In the genomic region with DNA sequence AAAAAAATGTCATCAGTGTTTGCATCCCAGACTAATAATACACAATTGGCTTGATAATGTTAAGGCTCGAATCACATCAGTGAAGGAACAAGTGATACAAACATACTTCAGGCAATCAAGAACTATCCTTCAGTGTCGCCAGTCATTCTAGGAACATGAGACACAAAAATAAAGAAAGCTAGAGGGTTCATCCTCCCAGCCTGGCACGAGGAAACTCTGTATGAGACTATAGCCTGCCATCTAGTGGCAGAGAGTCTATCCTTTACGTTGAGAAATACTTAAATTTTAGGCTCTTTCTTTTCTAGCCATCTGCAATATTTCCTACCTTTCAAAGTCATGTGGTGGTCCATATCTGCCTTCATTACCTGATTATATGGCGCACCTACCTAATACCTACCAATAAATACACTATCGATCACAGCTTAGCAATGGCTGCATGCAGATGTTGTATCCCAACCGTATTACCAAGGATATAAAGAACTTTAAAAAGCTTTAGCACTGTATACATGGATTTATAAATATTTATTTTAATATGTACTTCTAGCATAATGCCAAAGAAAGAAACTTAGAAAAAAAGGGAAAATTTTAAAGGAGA, we compare ENCODE assay signal across 11 mouse cellular contexts.
DNase-seq lines count a peak whose midpoint lies in the region; ATAC-seq and TF ChIP-seq lines count a peak whose summit lies in the region.
"Had no signal": no experiment of that assay in that cellular context is flagged by ENCODE, and none has a peak within 500 bp of the region (broad histone marks: within the 10 kb centered on the region; RNA-seq: fewer than 3 reads in every experiment).

No protein-coding gene starts in this region.

- H3K4me3 ChIP-seq in embryonic facial prominence, embryonic 11.5 days (ENCODE audit: low read depth, low read length), result no peak overlapping the region
- H3K4me3 ChIP-seq in embryonic facial prominence, embryonic 10.5 days, result no peak overlapping the region
- no peak overlapping the region for H3K4me3 ChIP-seq in limb, embryonic 14.5 days (replicated peaks; ENCODE audit: low read length)
- H3K4me3 ChIP-seq in limb, embryonic 10.5 days, result no peak overlapping the region
- H3K4me3 ChIP-seq in neural tube, embryonic 13.5 days, result no peak overlapping the region
- H3K4me3 ChIP-seq: lung, embryonic 15.5 days had no signal

- DNase-seq in embryonic facial prominence, embryonic 11.5 days (ENCODE audit: low spot score), result peak; percentile 74
- no peak for DNase-seq in embryonic facial prominence, embryonic 10.5 days (ENCODE audit: low spot score)
- DNase-seq in limb, embryonic 14.5 days (ENCODE audit: low spot score), result peak; percentile 27
- no peak for DNase-seq in limb, embryonic 10.5 days (ENCODE audit: low spot score)
- DNase-seq in embryo, embryonic 10.5 days (ENCODE audit: low spot score), result peak; percentile 71
- DNase-seq in urinary bladder, postnatal 25 days (ENCODE audit: low spot score), result no peak
- DNase-seq: kidney, adult 9 months; right cerebral cortex, postnatal 4 days had no signal

- no peaks in the 10 kb centered on the region for H3K4me1 ChIP-seq in embryonic facial prominence, embryonic 11.5 days (ENCODE audit: control insufficient read depth, insufficient read depth, low read length)
- H3K4me1 ChIP-seq in embryonic facial prominence, embryonic 10.5 days, result no peaks in the 10 kb centered on the region
- H3K4me1 ChIP-seq in limb, embryonic 14.5 days (ENCODE audit: control insufficient read depth, insufficient read depth, low read length), result no peaks in the 10 kb centered on the region
- no peaks in the 10 kb centered on the region for H3K4me1 ChIP-seq in limb, embryonic 10.5 days
- H3K4me1 ChIP-seq in neural tube, embryonic 13.5 days (replicated peaks), result no peaks in the 10 kb centered on the region
- H3K4me1 ChIP-seq: lung, embryonic 15.5 days had no signal

- TF ChIP-seq POLR2A in limb, embryonic 14.5 days (IDR thresholded peaks at IDR 0.05; ENCODE audit: borderline replicate concordance, extremely low read depth, insufficient read depth, insufficient read length), result no peak

- H3K27ac ChIP-seq in embryonic facial prominence, embryonic 11.5 days (replicated peaks; ENCODE audit: low read depth, low read length), result no peak overlapping the region
- H3K27ac ChIP-seq in embryonic facial prominence, embryonic 10.5 days (replicated peaks), result no peak overlapping the region
- no peak overlapping the region for H3K27ac ChIP-seq in limb, embryonic 14.5 days (replicated peaks; ENCODE audit: low read depth, low read length)
- H3K27ac ChIP-seq in limb, embryonic 10.5 days, result no peak overlapping the region
- no peak overlapping the region for H3K27ac ChIP-seq in neural tube, embryonic 13.5 days (replicated peaks)
- H3K27ac ChIP-seq: lung, embryonic 15.5 days had no signal

- ATAC-seq in embryonic facial prominence, embryonic 11.5 days (replicated peaks; ENCODE audit: insufficient number of reproducible peaks, low FRiP score, low TSS enrichment, low read depth), result no peak
- no peak for ATAC-seq in limb, embryonic 14.5 days (ENCODE audit: low FRiP score, low read depth)
- peak; percentile 63 for ATAC-seq in neural tube, embryonic 13.5 days (ENCODE audit: low read depth)
- no peak for ATAC-seq in megakaryocyte, adult 5-6 weeks (ENCODE audit: poor library complexity, severe bottlenecking)

- no peak overlapping the region for H3K9ac ChIP-seq in embryonic facial prominence, embryonic 11.5 days (replicated peaks; ENCODE audit: low read length)
- no peak overlapping the region for H3K9ac ChIP-seq in limb, embryonic 14.5 days (ENCODE audit: low read depth, low read length, severe bottlenecking)
- no peak overlapping the region for H3K9ac ChIP-seq in neural tube, embryonic 13.5 days
- H3K9ac ChIP-seq: lung, embryonic 15.5 days had no signal

- no peaks in the 10 kb centered on the region for H3K27me3 ChIP-seq in embryonic facial prominence, embryonic 11.5 days (ENCODE audit: control insufficient read depth, insufficient read depth, low read length)
- no peaks in the 10 kb centered on the region for H3K27me3 ChIP-seq in embryonic facial prominence, embryonic 10.5 days (replicated peaks; ENCODE audit: low read depth, poor library complexity, severe bottlenecking)
- no peaks in the 10 kb centered on the region for H3K27me3 ChIP-seq in limb, embryonic 14.5 days (ENCODE audit: control insufficient read depth, insufficient read depth, low read length)
- H3K27me3 ChIP-seq in limb, embryonic 10.5 days (ENCODE audit: low read depth, poor library complexity, severe bottlenecking), result no peaks in the 10 kb centered on the region
- H3K27me3 ChIP-seq in neural tube, embryonic 13.5 days, result no peaks in the 10 kb centered on the region
- H3K27me3 ChIP-seq: lung, embryonic 15.5 days had no signal

- H3K4me2 ChIP-seq in embryonic facial prominence, embryonic 11.5 days (ENCODE audit: low read depth, low read length), result no peak overlapping the region
- H3K4me2 ChIP-seq in limb, embryonic 14.5 days (replicated peaks; ENCODE audit: low read depth, low read length, severe bottlenecking), result no peak overlapping the region
- H3K4me2 ChIP-seq in neural tube, embryonic 13.5 days, result no peak overlapping the region
- H3K4me2 ChIP-seq: lung, embryonic 15.5 days had no signal

- WGBS in embryonic facial prominence, embryonic 11.5 days, result 46% methylated on average over 7 of the region's 7 CpGs
- 51% methylated on average over 7 of the region's 7 CpGs for WGBS in embryonic facial prominence, embryonic 10.5 days
- WGBS in limb, embryonic 14.5 days, result 48% methylated on average over 7 of the region's 7 CpGs
- 48% methylated on average over 7 of the region's 7 CpGs for WGBS in limb, embryonic 10.5 days
- 48% methylated on average over 7 of the region's 7 CpGs for WGBS in neural tube, embryonic 13.5 days

- H3K9me3 ChIP-seq in embryonic facial prominence, embryonic 11.5 days (replicated peaks; ENCODE audit: control insufficient read depth, low read length), result no peaks in the 10 kb centered on the region
- no peaks in the 10 kb centered on the region for H3K9me3 ChIP-seq in embryonic facial prominence, embryonic 10.5 days
- H3K9me3 ChIP-seq in limb, embryonic 14.5 days (ENCODE audit: control insufficient read depth, low read length), result no peaks in the 10 kb centered on the region
- no peaks in the 10 kb centered on the region for H3K9me3 ChIP-seq in limb, embryonic 10.5 days (replicated peaks)
- H3K9me3 ChIP-seq in neural tube, embryonic 13.5 days, result no peaks in the 10 kb centered on the region
- H3K9me3 ChIP-seq: lung, embryonic 15.5 days had no signal

- H3K36me3 ChIP-seq in embryonic facial prominence, embryonic 11.5 days (replicated peaks; ENCODE audit: control insufficient read depth, insufficient read depth, low read depth, low read length), result no peaks in the 10 kb centered on the region
- H3K36me3 ChIP-seq in embryonic facial prominence, embryonic 10.5 days (replicated peaks), result no peaks in the 10 kb centered on the region
- H3K36me3 ChIP-seq in limb, embryonic 14.5 days (ENCODE audit: control insufficient read depth, insufficient read depth, low read length), result no peaks in the 10 kb centered on the region
- H3K36me3 ChIP-seq in limb, embryonic 10.5 days, result no peaks in the 10 kb centered on the region
- no peaks in the 10 kb centered on the region for H3K36me3 ChIP-seq in neural tube, embryonic 13.5 days
- H3K36me3 ChIP-seq: lung, embryonic 15.5 days had no signal

Comparison
In these comparisons a context has a peak if more than half of its experiments do, and no peak if none do; other contexts are left out.
1. DNase-seq: peak in embryonic facial prominence, embryonic 11.5 days (single experiment), limb, embryonic 14.5 days (single experiment) and embryo, embryonic 10.5 days (single experiment); none in embryonic facial prominence, embryonic 10.5 days (single experiment), limb, embryonic 10.5 days (single experiment) and urinary bladder, postnatal 25 days (single experiment).